Mouse (Mus musculus) bone marrow macrophage, adult 2 months (primary cell): ENCODE measurements around the gene Vwa5b2.

ENCODE experiments used
- CTCF ChIP-seq: IDR thresholded peaks from 2 replicates; pipeline ENCODE4 v1.5.1; 2012; ENCODE audit warnings: low read depth, mild to moderate bottlenecking, low read length, moderate library complexity
- POLR2A ChIP-seq: IDR thresholded peaks from 2 replicates; pipeline ENCODE4 v1.6.1; 2012; ENCODE audit warnings: mild to moderate bottlenecking, low read depth, low read length, borderline replicate concordance

DNA sequence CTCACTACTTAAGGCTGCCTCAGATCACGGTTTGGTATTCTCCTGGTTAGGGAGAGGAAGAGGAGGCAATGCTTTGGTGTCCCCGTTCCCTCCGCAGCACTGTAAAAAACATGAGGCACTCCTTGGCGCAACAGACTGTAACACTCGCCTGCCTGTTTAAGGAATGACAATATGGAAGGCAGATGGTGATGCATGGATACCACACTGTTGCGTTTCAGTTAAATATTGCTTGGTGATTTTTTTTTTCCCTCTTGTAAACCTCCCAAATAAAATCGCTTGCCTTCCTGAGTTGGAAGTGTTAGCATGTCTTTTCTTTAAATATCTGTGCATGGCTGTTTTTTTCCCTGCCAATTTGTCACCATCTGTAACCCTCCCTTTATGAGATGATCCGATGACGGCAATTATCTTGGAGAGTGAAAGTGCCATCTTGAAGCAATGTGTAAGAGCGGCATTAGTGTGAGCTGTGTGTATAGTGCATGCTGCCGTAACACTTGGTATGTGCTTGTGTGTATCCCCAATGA lies 39.7 kb downstream of the Vwa5b2 start:
- TF ChIP-seq CTCF = no peak
- TF ChIP-seq POLR2A = no peak
